Mouse (Mus musculus) CD4-positive, CD25-positive, alpha-beta regulatory T cell, adult 4 months (primary cell): Measurements from ENCODE around the gene Ube2s. TPM values are rescaled to one million over a fixed set of nuclear protein-coding genes. Genes with fewer than 3 reads are reported as not detected.
A peak's percentile ranks its signal among the peaks of the same experiment; 100 is the strongest.
"Not testable (repeated sequence)": the region's sequence is repeated elsewhere in the genome, so short reads cannot be mapped to it uniquely, and the experiment has no call there.

ENCODE experiments used
- ATAC-seq: one replicate; pipeline ENCODE4 v1.8.0; 2017
- polyA plus RNA-seq, 2 experiments: library from polyadenylated mRNA; unstranded; fragments of 100-300 nt; shearing (Covaris generic); gene quantifications; one replicate each; pipeline ENCODE4 v1.2.1; 2017

Ube2s gene
- polyA plus RNA-seq, 2 experiments from 2014 or later, result 25.0 to 25.3 TPM

- ATAC-seq, result not testable (repeated sequence)
Observed at GRCm38 (mm10) chr7:4820925-4821324, 8.5 kb upstream of the Ube2s start.

DNA sequence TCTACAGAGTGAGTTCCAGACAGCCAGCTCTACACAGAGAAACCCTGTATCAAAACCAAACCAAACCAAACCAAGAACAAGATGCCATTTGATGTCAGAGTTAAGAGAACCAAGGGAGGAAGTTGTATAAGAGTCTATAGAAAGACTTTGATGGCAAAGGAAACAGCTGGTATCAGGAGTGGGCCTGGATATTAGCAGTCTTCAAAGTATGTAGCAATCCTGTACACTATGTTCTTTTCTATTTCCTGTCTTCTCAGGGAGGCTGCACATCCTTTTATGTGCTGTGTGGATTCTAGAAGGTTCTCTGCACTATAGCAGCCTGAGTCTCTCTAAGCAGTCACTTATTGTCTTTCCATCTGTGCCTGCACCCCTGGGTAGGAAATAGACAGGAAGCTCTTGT, 4.2 kb upstream of the Ube2s start:
- ATAC-seq, result no peak

DNA sequence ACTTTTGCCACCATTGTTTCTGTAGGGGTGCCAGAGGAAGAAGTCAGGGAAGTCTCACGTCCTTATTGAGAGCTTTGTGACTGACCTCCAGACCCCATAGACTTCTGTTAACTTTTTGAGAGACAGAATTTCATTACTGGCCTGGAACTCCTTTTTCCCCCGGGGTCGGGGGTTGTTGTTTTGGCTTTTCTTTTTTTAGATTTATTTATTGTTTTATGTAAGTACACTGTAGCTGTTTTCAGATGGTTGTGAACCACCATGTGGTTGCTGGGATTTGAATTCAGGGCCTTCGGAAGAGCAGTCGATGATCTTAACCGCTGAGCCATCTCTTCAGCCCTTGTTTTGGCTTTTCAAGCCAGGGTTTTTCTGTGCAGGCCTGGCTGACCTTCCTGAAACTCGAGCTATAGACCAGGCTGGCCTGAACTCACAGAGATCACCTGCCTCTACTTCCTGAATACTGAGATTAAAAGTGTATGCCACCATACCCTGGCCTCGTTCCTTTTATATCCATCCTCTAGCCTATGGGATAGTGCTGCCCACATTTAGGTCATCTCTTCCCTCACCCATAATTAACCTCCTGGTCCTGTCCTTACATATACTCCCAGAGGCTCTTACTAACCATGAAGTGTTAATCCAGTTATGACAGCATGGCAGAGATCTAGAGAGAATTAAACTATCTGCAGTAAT, 858 bp upstream of the Ube2s start:
- no peak for ATAC-seq

DNA sequence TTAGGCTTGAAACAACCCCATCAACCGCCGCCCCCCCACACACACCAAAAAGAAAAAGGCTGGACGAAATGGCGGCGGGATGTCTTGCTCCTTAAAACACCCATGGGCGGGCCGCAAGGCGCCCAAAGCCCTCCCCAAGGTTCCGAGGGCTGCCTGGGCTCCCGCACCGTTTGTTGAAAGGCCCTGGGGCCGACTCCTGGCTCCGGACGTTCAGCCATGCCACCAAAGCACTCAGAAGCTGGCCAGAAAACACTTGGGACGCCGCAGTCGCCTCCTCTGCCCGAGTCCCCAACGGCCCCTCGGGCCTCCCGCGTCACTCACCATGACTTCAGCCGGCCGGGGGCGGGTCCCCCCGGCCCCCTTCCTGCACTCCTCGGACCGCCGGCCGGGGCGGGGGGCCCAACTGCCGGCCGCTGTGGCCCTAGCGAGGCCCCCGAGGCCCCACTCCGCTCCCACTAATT, 518 bp downstream of the Ube2s start:
- no peak for ATAC-seq

- ATAC-seq, result not testable (repeated sequence)
Observed at GRCm38 (mm10) chr7:4811131-4811530, 1.3 kb downstream of the Ube2s start.

DNA sequence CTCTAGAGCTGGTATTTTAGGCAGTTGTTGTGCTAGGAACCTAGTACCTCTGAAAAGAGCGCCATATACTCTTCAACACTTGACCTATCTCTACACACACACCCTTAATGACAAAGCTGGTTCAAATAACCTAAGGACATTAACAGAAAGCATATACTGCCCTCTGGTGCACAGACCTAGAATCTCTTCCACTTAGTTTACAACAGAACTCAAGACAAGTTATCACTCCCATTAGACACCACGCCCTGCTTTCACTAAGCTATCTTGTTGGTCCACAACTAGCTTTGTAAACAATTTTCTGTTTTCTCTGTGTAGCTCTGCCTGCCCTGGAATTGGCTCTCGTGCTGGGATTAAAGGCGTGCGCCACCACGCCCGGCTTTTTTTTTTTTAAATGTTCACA, 5.7 kb downstream of the Ube2s start:
- ATAC-seq, result peak; percentile 76

DNA sequence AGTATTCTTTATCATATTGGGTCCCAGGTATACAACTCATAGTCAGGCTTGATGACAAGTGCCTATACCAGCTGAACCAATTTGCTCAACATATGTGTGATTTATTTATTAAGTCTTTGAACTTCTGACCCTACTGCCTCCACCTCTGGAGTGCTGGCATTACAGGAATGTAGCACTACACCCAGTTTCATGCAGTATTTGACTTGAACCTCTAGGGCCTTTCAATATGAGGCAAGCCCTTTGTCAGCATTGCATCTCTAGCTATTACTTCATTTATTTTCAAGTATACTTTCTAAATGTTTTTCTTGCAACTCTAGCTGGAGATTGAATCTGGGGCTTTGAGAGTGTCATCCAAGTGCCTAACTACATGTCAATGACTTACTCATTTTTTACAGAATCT, 10.1 kb downstream of the Ube2s start:
- ATAC-seq, result no peak

GRCm38 (mm10) chr7:4795767-4796433, 16.5 kb downstream of the Ube2s start:
- ATAC-seq, result peak; percentile 27

DNA sequence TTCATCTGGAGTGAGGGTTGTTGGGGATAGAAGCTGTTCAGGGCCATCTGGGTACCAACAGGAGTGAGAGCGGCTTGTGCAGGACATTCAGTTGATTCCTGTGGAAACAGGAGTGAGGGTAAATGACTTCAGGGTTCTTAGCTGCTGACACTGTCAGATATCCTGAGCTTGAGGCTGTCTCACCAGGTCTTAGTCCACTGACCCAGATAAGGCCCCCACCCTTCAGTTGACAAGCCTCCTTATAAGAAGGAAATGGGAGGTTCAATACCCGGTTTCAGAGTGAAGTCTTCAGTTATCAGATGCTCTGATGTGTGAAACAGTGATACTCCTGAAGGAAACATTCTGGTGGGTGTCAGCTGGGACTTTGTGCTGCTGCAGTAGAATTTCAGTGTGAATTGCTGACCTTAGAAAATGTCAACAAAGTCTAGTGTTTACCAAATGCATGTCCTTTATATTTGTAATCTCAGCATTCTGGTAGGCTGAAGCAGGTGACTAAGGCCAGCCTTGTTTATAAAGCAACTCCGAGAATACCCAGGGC, 17.7 kb downstream of the Ube2s start:
- ATAC-seq, result no peak

GRCm38 (mm10) chr7:4793674-4794073, 18.7 kb downstream of the Ube2s start:
- ATAC-seq, result no peak

GRCm38 (mm10) chr7:4793248-4793647, 19.1 kb downstream of the Ube2s start:
- not testable (repeated sequence) for ATAC-seq

GRCm38 (mm10) chr7:4792278-4793212, 19.8 kb downstream of the Ube2s start, which contains the start of gene Rpl28:
Gene Rpl28 (plus strand): TSS chr7:4792874.
- peak; percentile 94 for ATAC-seq

DNA sequence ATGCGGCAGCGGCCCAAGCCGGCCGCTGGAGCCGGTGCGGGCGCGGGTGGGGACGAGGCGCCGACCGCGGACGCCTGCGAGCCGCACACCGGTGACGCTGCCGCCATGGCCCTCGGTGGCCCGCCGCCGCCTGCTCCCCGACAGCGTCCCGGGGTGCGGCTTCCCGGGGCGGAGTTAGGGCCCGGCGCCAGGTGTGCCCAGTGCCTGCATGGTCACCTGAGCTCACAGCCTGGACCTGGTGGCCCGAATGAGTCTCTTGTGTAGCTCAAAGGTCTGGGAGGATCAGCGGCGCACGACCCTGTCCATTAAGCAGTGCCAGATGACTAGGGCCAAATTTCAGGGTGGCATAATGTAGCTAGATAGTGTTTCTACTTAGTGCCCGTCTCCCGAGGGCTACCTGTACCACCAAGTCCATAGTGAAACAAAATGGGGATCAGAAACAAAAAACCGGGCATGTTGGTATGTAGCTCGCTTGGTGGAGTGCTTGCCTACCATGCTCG, 22.9 kb downstream of the Ube2s start, which contains the start of gene Tmem238:
Gene Tmem238 (minus strand): TSS at position 221 of the 500 bp plus-strand sequence.
- ATAC-seq, result no peak

DNA sequence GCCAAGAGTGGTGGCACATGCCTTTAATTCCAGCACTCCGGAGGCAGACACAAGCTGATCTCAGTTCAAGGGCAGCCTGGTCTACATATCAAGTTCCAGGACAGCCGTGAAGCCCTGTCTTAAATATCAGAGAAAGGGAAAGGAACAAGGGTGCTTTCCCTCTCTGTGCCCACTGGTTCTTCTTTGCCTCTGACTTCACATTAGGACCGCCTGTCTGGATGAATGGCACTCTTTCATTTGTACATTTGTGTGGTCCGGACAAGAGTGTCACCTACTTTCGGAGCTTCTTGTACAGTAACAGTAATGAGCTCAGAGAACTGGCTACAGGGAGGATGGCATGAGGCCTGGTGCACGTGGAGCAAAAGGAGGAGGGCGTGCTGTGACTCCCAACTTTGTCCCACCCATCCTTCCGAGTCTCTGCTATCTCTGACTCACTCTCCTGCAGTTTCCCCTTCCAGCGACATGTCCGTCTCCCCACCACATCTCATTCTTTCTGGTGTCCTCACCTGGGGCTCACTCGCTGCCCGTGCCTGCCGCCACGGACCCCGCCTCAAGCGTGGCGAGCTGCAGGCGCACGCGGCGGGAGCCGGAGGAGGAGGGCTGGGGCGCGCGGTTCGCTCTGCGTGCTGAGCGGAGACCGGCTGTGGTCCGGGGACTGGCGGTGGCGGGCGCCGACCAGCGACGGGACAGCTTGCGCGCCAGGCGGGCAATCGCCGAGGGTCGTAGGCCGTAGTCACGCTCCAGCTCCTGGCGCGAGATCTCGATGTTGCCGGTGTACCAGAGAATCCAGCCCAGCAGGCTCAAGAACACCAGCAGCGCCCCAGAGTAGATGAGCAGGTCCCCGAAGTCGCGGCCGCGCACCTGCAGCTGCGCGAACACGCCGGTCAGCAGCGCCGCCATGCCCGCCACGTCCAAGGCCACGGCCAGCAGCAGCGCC, 23.6 kb downstream of the Ube2s start:
- no peak for ATAC-seq

GRCm38 (mm10) chr7:4783667-4784268, 28.6 kb downstream of the Ube2s start:
- no peak for ATAC-seq

- ATAC-seq, result no peak
Observed at GRCm38 (mm10) chr7:4782759-4783158, 29.6 kb downstream of the Ube2s start, which contains the start of the genes Il11 and Tmem190. Gene Il11 (minus strand): TSS chr7:4782859. Gene Tmem190 (plus strand): TSS chr7:4782937.

GRCm38 (mm10) chr7:4782130-4782529, 30.3 kb downstream of the Ube2s start:
- no peak for ATAC-seq

DNA sequence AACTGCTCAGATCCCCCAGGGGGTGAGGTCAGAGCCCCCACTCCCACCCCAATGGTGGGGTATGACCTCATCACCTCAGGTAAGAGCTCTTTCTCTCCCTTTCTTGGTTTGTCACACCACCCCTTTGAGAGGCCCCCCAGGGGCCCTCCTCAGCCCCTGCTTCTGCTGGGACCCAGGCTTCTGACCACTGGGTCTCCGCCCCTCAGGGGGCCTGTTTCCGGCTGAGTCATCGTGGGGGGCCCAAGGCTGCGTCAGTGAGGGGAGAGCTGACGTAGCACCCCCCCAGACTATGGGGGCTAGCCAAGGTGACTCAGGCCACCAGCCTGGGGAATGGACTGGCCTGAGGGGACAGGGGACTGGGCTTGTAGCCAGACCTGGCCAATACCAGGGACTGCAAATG, 32.5 kb downstream of the Ube2s start:
- no peak for ATAC-seq

GRCm38 (mm10) chr7:4777851-4778637, 34.3 kb downstream of the Ube2s start:
- no peak for ATAC-seq
